Mouse (Mus musculus): ENCODE measurements around the gene Nol3.

DNA sequence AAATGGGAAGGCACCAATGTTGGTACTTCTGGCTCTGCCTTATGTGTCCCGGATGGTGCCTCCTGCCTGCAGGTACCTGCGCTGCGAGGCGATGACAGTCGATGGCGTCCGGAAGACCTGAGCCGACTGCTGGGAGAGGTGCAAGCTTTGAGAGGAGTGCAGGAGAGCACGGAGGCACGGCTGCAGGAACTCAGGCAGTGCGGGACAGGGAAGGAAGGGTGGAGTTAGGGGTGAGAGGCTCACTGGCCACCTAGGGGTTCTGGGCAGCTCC is 5.1 kb upstream of the Nol3 start:
- TF ChIP-seq MYC (IDR thresholded peaks at IDR 0.05; ENCODE audit: low read depth, low read length) (no peak), RCOR1 (IDR thresholded peaks at IDR 0.05; ENCODE audit: low read depth, low read length) (no peak)
